Mouse (Mus musculus): ENCODE results near the gene Gabpb1. TPM values are rescaled to one million over a fixed set of nuclear protein-coding genes. Genes with fewer than 3 reads are reported as not detected.
A peak's percentile ranks its signal among the peaks of the same experiment; 100 is the strongest.

Gabpb1 gene
- polyA plus RNA-seq, 1 experiment from 2014 or later = 65.8 TPM

DNA sequence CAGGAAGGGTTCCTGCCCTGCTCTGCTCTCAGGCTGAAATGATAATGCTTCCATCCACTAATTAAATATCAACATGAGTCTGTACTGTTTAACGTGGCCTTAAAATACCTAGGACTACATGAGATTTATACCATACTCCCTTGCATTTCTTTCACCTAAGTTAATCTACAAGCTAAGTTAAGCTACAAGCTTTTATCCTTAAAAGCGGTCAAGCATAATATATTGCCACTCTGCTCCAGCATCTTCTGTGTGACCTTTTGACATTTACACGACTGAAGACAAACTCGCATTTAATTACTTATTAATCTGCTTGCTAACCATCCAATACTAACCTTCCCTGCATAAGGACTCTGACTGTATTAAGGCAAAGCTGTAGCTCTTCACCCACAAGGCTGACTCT is 23.2 kb downstream of the Gabpb1 start:
- H3K4me3 ChIP-seq (ENCODE audit: low read length) = no peak overlapping the region
- 62% methylated on average over 4 of the region's 4 CpGs for WGBS
- H3K27me3 ChIP-seq (ENCODE audit: control insufficient read depth, insufficient read depth, low read length) = no peaks in the 10 kb centered on the region
- no peaks in the 10 kb centered on the region for H3K9me3 ChIP-seq (ENCODE audit: control insufficient read depth, low read length)
- H3K27ac ChIP-seq (ENCODE audit: low read depth, low read length) = no peak overlapping the region
- no peaks in the 10 kb centered on the region for H3K4me1 ChIP-seq (ENCODE audit: control insufficient read depth, insufficient read depth, low read length)
- H3K9ac ChIP-seq (ENCODE audit: low read depth, low read length) = no peak overlapping the region
- peaks cover 37% of the 10 kb centered on the region for H3K36me3 ChIP-seq (ENCODE audit: control insufficient read depth, insufficient read depth, low read length)
- peak; percentile 55; the same call in 1 of the 2 replicates for ATAC-seq (ENCODE audit: low FRiP score, low TSS enrichment)
- no peak overlapping the region for H3K4me2 ChIP-seq (replicated peaks; ENCODE audit: low read depth, low read length)

GRCm38 (mm10) chr2:126647762-126648161 is 28.4 kb downstream of the Gabpb1 start:
- no peaks in the 10 kb centered on the region for H3K27me3 ChIP-seq (ENCODE audit: control insufficient read depth, insufficient read depth, low read length)
- H3K9me3 ChIP-seq (ENCODE audit: control insufficient read depth, low read length) = no peaks in the 10 kb centered on the region
- no peak overlapping the region for H3K4me2 ChIP-seq (replicated peaks; ENCODE audit: low read depth, low read length)
- H3K27ac ChIP-seq (ENCODE audit: low read depth, low read length) = no peak overlapping the region
- WGBS = 93% methylated on average over 3 of the region's 3 CpGs
- no peak overlapping the region for H3K4me3 ChIP-seq (ENCODE audit: low read length)
- no peak for ATAC-seq (ENCODE audit: low FRiP score, low TSS enrichment)
- peaks cover 70% of the 10 kb centered on the region for H3K36me3 ChIP-seq (ENCODE audit: control insufficient read depth, insufficient read depth, low read length)
- no peaks in the 10 kb centered on the region for H3K4me1 ChIP-seq (ENCODE audit: control insufficient read depth, insufficient read depth, low read length)
- no peak overlapping the region for H3K9ac ChIP-seq (ENCODE audit: low read depth, low read length)

GRCm38 (mm10) chr2:126646461-126646860 is 29.7 kb downstream of the Gabpb1 start:
- H3K9ac ChIP-seq (ENCODE audit: low read depth, low read length) = no peak overlapping the region
- H3K4me3 ChIP-seq (ENCODE audit: low read length) = no peak overlapping the region
- WGBS = 93% methylated on average over 5 of the region's 5 CpGs
- no peaks in the 10 kb centered on the region for H3K27me3 ChIP-seq (ENCODE audit: control insufficient read depth, insufficient read depth, low read length)
- H3K4me2 ChIP-seq (replicated peaks; ENCODE audit: low read depth, low read length) = no peak overlapping the region
- ATAC-seq (ENCODE audit: low FRiP score, low TSS enrichment) = no peak
- no peaks in the 10 kb centered on the region for H3K4me1 ChIP-seq (ENCODE audit: control insufficient read depth, insufficient read depth, low read length)
- peaks cover 71% of the 10 kb centered on the region for H3K36me3 ChIP-seq (ENCODE audit: control insufficient read depth, insufficient read depth, low read length)
- no peaks in the 10 kb centered on the region for H3K9me3 ChIP-seq (ENCODE audit: control insufficient read depth, low read length)
- no peak overlapping the region for H3K27ac ChIP-seq (ENCODE audit: low read depth, low read length)

DNA sequence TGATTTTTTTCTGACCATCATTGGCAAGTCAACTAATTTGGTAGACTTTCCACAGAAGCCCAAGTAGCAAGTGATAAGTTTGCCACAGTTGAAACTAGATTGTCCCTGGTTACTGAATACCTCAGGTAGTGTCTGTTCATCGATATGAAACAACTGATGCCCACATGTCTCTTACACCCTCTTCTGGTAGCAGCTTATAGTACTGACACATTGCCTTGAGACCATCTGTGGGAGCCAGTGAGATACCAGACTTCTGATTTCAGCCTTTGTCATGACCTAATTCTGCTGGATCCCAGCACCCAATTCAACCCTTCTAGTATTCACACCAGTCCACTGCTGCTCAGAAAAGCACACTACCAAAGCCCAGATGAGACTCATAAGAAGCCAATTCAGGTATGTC is 31.4 kb downstream of the Gabpb1 start:
- Histone ChIP-seq H3K4me2 (replicated peaks; ENCODE audit: low read depth, low read length) (no peak overlapping the region), H3K27me3 (ENCODE audit: control insufficient read depth, insufficient read depth, low read length) (no peaks in the 10 kb centered on the region), H3K4me3 (ENCODE audit: low read length) (no peak overlapping the region), H3K27ac (ENCODE audit: low read depth, low read length) (no peak overlapping the region), H3K4me1 (ENCODE audit: control insufficient read depth, insufficient read depth, low read length) (no peaks in the 10 kb centered on the region), H3K9ac (ENCODE audit: low read depth, low read length) (no peak overlapping the region), H3K9me3 (ENCODE audit: control insufficient read depth, low read length) (no peaks in the 10 kb centered on the region), H3K36me3 (ENCODE audit: control insufficient read depth, insufficient read depth, low read length) (peaks cover 77% of the 10 kb centered on the region)
- 94% methylated on average over 1 of the region's 1 CpGs for WGBS
- ATAC-seq (ENCODE audit: low FRiP score, low TSS enrichment) = no peak

GRCm38 (mm10) chr2:126640298-126640697 is 35.8 kb downstream of the Gabpb1 start:
- Histone ChIP-seq H3K27me3 (ENCODE audit: control insufficient read depth, insufficient read depth, low read length) (no peaks in the 10 kb centered on the region), H3K4me3 (ENCODE audit: low read length) (no peak overlapping the region), H3K36me3 (ENCODE audit: control insufficient read depth, insufficient read depth, low read length) (peaks cover 55% of the 10 kb centered on the region), H3K4me2 (replicated peaks; ENCODE audit: low read depth, low read length) (no peak overlapping the region), H3K9me3 (ENCODE audit: control insufficient read depth, low read length) (no peaks in the 10 kb centered on the region), H3K9ac (ENCODE audit: low read depth, low read length) (no peak overlapping the region), H3K4me1 (ENCODE audit: control insufficient read depth, insufficient read depth, low read length) (no peaks in the 10 kb centered on the region), H3K27ac (ENCODE audit: low read depth, low read length) (no peak overlapping the region)
- no peak for ATAC-seq (ENCODE audit: low FRiP score, low TSS enrichment)
- WGBS = 93% methylated on average over 2 of the region's 2 CpGs

DNA sequence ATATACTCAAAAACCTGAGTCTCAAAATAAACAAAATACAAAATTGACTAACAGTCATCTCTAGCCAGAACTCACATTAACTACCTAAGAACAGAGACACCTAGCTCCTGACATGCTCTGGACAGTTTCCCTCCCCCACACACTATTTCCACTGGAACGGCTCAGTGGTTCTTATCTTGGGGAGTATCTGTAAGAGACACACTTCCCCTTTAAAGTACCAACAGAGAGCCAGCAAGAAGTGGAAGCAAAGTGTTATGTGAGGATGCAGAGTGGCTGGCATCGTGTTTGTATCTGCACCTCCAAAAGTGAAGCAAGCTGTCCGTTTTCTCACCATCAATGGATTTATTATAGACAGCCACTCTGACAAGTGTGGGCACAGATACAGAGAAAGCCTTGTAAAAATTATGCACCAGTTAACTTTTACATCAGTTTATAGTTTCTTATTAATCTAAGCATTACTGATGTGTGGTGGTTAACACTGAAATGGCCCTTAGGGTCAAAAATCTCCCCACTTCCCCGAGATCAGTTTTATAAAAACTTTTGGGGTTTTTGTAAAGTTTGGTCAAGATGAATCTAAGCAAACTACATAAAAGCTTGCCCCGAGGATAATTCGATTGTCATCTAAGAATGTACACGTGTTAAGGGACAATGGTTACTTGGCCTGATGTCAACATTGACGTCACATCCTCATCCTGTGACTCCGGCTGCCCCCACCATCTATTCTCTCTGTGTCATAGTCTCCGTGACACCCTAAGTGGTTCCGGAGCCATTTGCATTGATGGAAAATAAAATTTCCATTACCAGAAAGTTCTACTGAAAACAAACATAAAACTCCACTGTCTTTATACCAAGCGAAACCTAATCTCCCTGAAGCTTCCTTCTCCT is 40.0 kb downstream of the Gabpb1 start:
- no peaks in the 10 kb centered on the region for H3K9me3 ChIP-seq (ENCODE audit: control insufficient read depth, low read length)
- no peaks in the 10 kb centered on the region for H3K27me3 ChIP-seq (ENCODE audit: control insufficient read depth, insufficient read depth, low read length)
- no peak overlapping the region for H3K4me3 ChIP-seq (ENCODE audit: low read length)
- no peak overlapping the region for H3K27ac ChIP-seq (ENCODE audit: low read depth, low read length)
- no peaks in the 10 kb centered on the region for H3K4me1 ChIP-seq (ENCODE audit: control insufficient read depth, insufficient read depth, low read length)
- no peak overlapping the region for H3K9ac ChIP-seq (ENCODE audit: low read depth, low read length)
- no peak overlapping the region for H3K4me2 ChIP-seq (replicated peaks; ENCODE audit: low read depth, low read length)
- 64% methylated on average over 12 of the region's 12 CpGs for WGBS
- no peak for ATAC-seq (ENCODE audit: low FRiP score, low TSS enrichment)
- peaks cover 33% of the 10 kb centered on the region for H3K36me3 ChIP-seq (ENCODE audit: control insufficient read depth, insufficient read depth, low read length)

GRCm38 (mm10) chr2:126633165-126633564 is 43.0 kb downstream of the Gabpb1 start:
- 92% methylated on average over 2 of the region's 2 CpGs for WGBS

DNA sequence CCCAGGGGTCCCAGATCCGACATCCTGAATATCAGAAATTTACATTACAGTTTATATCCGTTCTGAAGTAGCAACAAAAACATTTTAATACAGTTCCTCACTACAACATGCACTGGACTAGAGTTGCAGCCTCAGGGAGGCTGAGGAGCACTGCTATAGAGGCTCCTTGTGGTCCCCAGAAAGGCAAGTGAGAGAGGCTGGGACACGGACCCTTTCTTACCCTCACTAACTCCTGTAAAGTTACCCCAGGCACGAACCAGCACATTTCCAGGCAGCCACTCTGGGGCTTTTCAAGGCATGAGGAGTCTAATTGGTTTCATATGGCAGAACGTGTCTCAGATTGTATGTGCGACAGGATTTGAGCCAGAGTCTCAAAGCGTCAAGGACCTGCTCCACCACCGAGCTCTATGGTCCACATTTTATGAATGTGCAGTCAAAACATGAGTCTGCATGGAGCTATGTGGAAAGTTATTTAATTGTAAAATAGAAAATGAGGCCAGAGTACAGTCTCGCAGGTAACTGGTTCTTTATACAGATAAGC is 47.6 kb downstream of the Gabpb1 start:
- no peaks in the 10 kb centered on the region for H3K27me3 ChIP-seq (ENCODE audit: control insufficient read depth, insufficient read depth, low read length)

More at GRCm38 (mm10) chr2:126633165-126633564, 43.0 kb downstream of the Gabpb1 start:
- Histone ChIP-seq H3K27me3 (ENCODE audit: control insufficient read depth, insufficient read depth, low read length) (no peaks in the 10 kb centered on the region), H3K9me3 (ENCODE audit: control insufficient read depth, low read length) (no peaks in the 10 kb centered on the region), H3K4me2 (replicated peaks; ENCODE audit: low read depth, low read length) (no peak overlapping the region), H3K9ac (ENCODE audit: low read depth, low read length) (no peak overlapping the region), H3K4me3 (ENCODE audit: low read length) (no peak overlapping the region), H3K4me1 (ENCODE audit: control insufficient read depth, insufficient read depth, low read length) (no peaks in the 10 kb centered on the region), H3K27ac (ENCODE audit: low read depth, low read length) (no peak overlapping the region), H3K36me3 (ENCODE audit: control insufficient read depth, insufficient read depth, low read length) (peaks cover 23% of the 10 kb centered on the region; the same call in 1 of the 2 replicates)
- no peak for ATAC-seq (ENCODE audit: low FRiP score, low TSS enrichment)

DNA sequence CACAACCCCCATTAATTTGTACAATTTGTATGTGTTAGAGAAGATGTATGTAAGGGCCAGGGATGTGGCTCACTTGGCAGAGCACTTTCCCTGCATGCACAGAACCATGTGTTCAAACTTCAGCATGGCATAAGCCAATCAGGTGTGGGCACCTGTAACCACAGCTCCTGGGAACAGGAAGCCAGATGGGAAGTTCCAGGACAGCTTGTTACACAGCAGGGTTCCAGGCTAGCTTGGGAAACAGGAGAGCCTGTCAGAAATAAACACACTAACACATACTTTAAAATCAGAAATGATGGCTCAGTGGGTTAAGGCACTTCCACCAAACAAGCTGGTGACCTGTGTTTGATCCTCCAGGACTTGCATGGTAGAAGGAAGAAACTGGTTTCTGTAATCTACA is 53.0 kb downstream of the Gabpb1 start:
- ATAC-seq (ENCODE audit: low FRiP score, low TSS enrichment) = no peak
- H3K27ac ChIP-seq (ENCODE audit: low read depth, low read length) = no peak overlapping the region
- no peak overlapping the region for H3K9ac ChIP-seq (ENCODE audit: low read depth, low read length)
- no peaks in the 10 kb centered on the region for H3K27me3 ChIP-seq (ENCODE audit: control insufficient read depth, insufficient read depth, low read length)
- no peaks in the 10 kb centered on the region for H3K9me3 ChIP-seq (ENCODE audit: control insufficient read depth, low read length)
- H3K36me3 ChIP-seq (ENCODE audit: control insufficient read depth, insufficient read depth, low read length) = no peaks in the 10 kb centered on the region
- no peaks in the 10 kb centered on the region for H3K4me1 ChIP-seq (ENCODE audit: control insufficient read depth, insufficient read depth, low read length)
- no peak overlapping the region for H3K4me3 ChIP-seq (ENCODE audit: low read length)
- no peak overlapping the region for H3K4me2 ChIP-seq (replicated peaks; ENCODE audit: low read depth, low read length)

More for the DNA sequence above, 47.6 kb downstream of the Gabpb1 start:
- Histone ChIP-seq H3K4me2 (replicated peaks; ENCODE audit: low read depth, low read length) (no peak overlapping the region), H3K4me1 (ENCODE audit: control insufficient read depth, insufficient read depth, low read length) (no peaks in the 10 kb centered on the region), H3K9ac (ENCODE audit: low read depth, low read length) (no peak overlapping the region), H3K36me3 (ENCODE audit: control insufficient read depth, insufficient read depth, low read length) (0 out of 2 replicates have a peak, but pooled peaks cover 14% of the 10 kb centered on the region), H3K4me3 (ENCODE audit: low read length) (no peak overlapping the region), H3K27ac (ENCODE audit: low read depth, low read length) (no peak overlapping the region), H3K9me3 (ENCODE audit: control insufficient read depth, low read length) (no peaks in the 10 kb centered on the region)
- 92% methylated on average over 9 of the region's 9 CpGs for WGBS
- no peak for ATAC-seq (ENCODE audit: low FRiP score, low TSS enrichment)
